Mouse (Mus musculus) stomach, postnatal 0 days (tissue): Measurements from ENCODE around the gene Tex13b. TPM values are rescaled to one million over a fixed set of nuclear protein-coding genes. Genes with fewer than 3 reads are reported as not detected.

ENCODE experiments used
- ATAC-seq: fragments of 200-750 bp; cut with Nextera tagmentation; 2 replicates; pipeline ENCODE4 v1.8.0; 2017; ENCODE audit not compliant: low FRiP score, low TSS enrichment
- DNase-seq: peaks from one replicate; pipeline ENCODE4 v3.0.0-alpha.2; 2016; ENCODE audit warnings: low spot score
- H3K27ac ChIP-seq: fragments of 300-500 bp; sonication (generic); replicated peaks from 2 replicates; pipeline ENCODE4 v1.5.1; 2014; ENCODE audit warnings: mild to moderate bottlenecking, control low read depth
- H3K27me3 ChIP-seq: fragments of 300-500 bp; sonication (generic); 2 replicates; pipeline ENCODE4 v1.6.1; 2014; ENCODE audit warnings: low read length; ENCODE audit not compliant: control insufficient read depth, insufficient read depth
- H3K36me3 ChIP-seq: fragments of 300-500 bp; sonication (generic); 2 replicates; pipeline ENCODE4 v1.6.1; 2014; ENCODE audit warnings: low read length, mixed read lengths; ENCODE audit not compliant: control insufficient read depth, insufficient read depth
- H3K4me1 ChIP-seq: fragments of 300-500 bp; sonication (generic); replicated peaks from 2 replicates; pipeline ENCODE4 v1.6.1; 2014; ENCODE audit warnings: antibody characterized with exemption; ENCODE audit not compliant: control insufficient read depth, insufficient read depth
- H3K4me2 ChIP-seq: fragments of 300-500 bp; sonication (generic); replicated peaks from 2 replicates; pipeline ENCODE4 v1.6.1; 2014; ENCODE audit warnings: low read depth, mild to moderate bottlenecking, control low read depth, moderate library complexity
- H3K4me3 ChIP-seq: fragments of 300-500 bp; sonication (generic); 2 replicates; pipeline ENCODE4 v1.5.1; 2014; ENCODE audit warnings: low read depth, low read length, control low read depth
- H3K9ac ChIP-seq: fragments of 300-500 bp; sonication (generic); 2 replicates; pipeline ENCODE4 v1.6.1; 2014; ENCODE audit warnings: mild to moderate bottlenecking, low read length, control low read depth, mixed read lengths
- H3K9me3 ChIP-seq: fragments of 300-500 bp; sonication (generic); 2 replicates; pipeline ENCODE4 v1.6.1; 2016; ENCODE audit warnings: low read length; ENCODE audit not compliant: control insufficient read depth
- CTCF ChIP-seq: IDR thresholded peaks from 2 replicates; pipeline ENCODE4 v1.5.1; 2016; ENCODE audit warnings: antibody characterized with exemption, low read depth, mild to moderate bottlenecking, moderate library complexity
- EP300 ChIP-seq: optimal IDR thresholded peaks from 2 replicates; pipeline ENCODE3; 2016; ENCODE audit warnings: antibody characterized with exemption
- WGBS: fragments of 180-500 bp; shearing (Covaris S2); extraction: QIAGEN DNeasy Blood & Tissue Kit; methylation state at CpG from one replicate; pipeline ENCODE4 v1.1.7; 2014; 5-methylcytosine and 5-hydroxymethylcytosine counted together
- polyA plus RNA-seq: library from polyadenylated mRNA; unstranded; fragments of >200 nt; fragmentation: Nextera tagmentation; extraction: Ambion mirVana; gene quantifications from 2 replicates; pipeline ENCODE4 v1.2.1, GENCODE M21; 2015

Gene Tex13b
- polyA plus RNA-seq, 1 experiment from 2014 or later, result not detected

- Histone ChIP-seq H3K9me3 (no peaks in the 10 kb centered on the region), H3K4me2 (no peak overlapping the region), H3K4me1 (no peaks in the 10 kb centered on the region), H3K27ac (no peak overlapping the region), H3K4me3 (no peak overlapping the region), H3K9ac (no peak overlapping the region), H3K27me3 (no peaks in the 10 kb centered on the region), H3K36me3 (no peaks in the 10 kb centered on the region)
- TF ChIP-seq EP300 (no peak), CTCF (no peak)
- ATAC-seq (no peak), DNase-seq (no peak)
- WGBS, result 67% methylated on average over 4 of the region's 4 CpGs
These were observed 26.7 kb upstream of the Tex13b start for GRCm38 (mm10) chrX:140839887-140840286.

DNA sequence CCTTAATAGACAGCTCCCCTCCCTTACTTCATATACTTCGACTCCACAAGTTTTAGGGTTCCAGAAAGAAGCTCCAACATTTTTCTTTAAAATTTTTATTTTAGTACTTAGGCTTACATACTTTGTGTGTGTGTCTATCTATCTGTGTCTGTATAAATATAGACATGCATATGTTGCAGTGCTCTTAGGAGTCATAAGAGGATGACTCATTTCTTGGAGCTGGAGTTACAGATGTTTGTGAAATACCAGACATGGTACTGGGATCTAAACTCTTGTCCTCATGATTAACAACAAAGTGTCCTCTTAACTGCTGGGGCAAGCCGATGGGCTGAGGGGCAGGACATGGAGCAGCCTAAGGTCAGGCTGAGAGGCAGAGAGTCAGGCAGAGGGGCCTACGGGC lies 24.8 kb upstream of the Tex13b start:
- Histone ChIP-seq H3K4me2 (no peak overlapping the region), H3K27ac (no peak overlapping the region), H3K9me3 (no peaks in the 10 kb centered on the region), H3K36me3 (no peaks in the 10 kb centered on the region), H3K27me3 (no peaks in the 10 kb centered on the region), H3K9ac (no peak overlapping the region), H3K4me1 (no peaks in the 10 kb centered on the region), H3K4me3 (no peak overlapping the region)
- DNase-seq (no peak), ATAC-seq (no peak)
- WGBS, result 85% methylated on average over 3 of the region's 3 CpGs
- TF ChIP-seq EP300 (no peak), CTCF (no peak)

GRCm38 (mm10) chrX:140831706-140832105 lies 18.5 kb upstream of the Tex13b start:
- H3K4me1 ChIP-seq, result no peaks in the 10 kb centered on the region

DNA sequence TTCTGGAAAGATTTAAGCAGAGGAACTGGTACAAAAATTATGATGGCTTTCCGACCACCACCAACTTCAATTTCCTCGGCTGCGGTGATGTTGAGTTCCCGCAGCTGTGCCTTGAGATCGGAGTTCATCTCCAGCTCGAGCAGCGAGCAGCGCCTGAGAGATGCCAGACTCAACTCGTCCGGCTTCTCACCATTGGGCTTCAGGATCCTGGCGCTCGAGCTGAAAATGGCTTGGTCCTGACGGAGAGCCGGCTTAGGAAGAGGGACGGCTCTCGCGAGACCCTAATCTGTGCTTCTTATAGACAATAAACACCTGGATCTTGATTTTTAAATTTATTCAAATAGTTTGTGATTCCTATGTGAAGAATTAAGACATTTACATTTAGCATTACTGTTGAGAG lies 9.1 kb upstream of the Tex13b start:
- ATAC-seq (no peak), DNase-seq (no peak)
- no peaks in the 10 kb centered on the region for H3K4me1 ChIP-seq
- H3K9ac ChIP-seq, result no peak overlapping the region
- WGBS, result 68% methylated on average over 17 of the region's 17 CpGs
- H3K27me3 ChIP-seq, result no peaks in the 10 kb centered on the region
- no peak for TF ChIP-seq CTCF
- TF ChIP-seq EP300, result no peak
- no peak overlapping the region for H3K4me2 ChIP-seq
- H3K4me3 ChIP-seq, result no peak overlapping the region
- no peaks in the 10 kb centered on the region for H3K36me3 ChIP-seq
- no peak overlapping the region for H3K27ac ChIP-seq
- H3K9me3 ChIP-seq, result no peaks in the 10 kb centered on the region

More at GRCm38 (mm10) chrX:140831706-140832105, 18.5 kb upstream of the Tex13b start:
- no peak for DNase-seq
- no peak overlapping the region for H3K9ac ChIP-seq
- H3K4me2 ChIP-seq, result no peak overlapping the region
- H3K27me3 ChIP-seq, result no peaks in the 10 kb centered on the region
- no peak for ATAC-seq
- TF ChIP-seq CTCF (no peak), EP300 (no peak)
- H3K9me3 ChIP-seq, result no peaks in the 10 kb centered on the region
- no peaks in the 10 kb centered on the region for H3K36me3 ChIP-seq
- H3K4me3 ChIP-seq, result no peak overlapping the region
- H3K27ac ChIP-seq, result no peak overlapping the region
- 64% methylated on average over 4 of the region's 4 CpGs for WGBS

GRCm38 (mm10) chrX:140805340-140805739 lies 7.9 kb downstream of the Tex13b start:
- 75% methylated on average over 2 of the region's 2 CpGs for WGBS
- TF ChIP-seq CTCF (no peak), EP300 (no peak)
- no peak overlapping the region for H3K9ac ChIP-seq
- H3K4me3 ChIP-seq, result no peak overlapping the region
- no peak overlapping the region for H3K4me2 ChIP-seq
- H3K4me1 ChIP-seq, result no peaks in the 10 kb centered on the region
- no peaks in the 10 kb centered on the region for H3K9me3 ChIP-seq
- ATAC-seq (peak; percentile 95), DNase-seq (peak; percentile 64)
- H3K36me3 ChIP-seq, result no peaks in the 10 kb centered on the region
- H3K27me3 ChIP-seq, result no peaks in the 10 kb centered on the region
- no peak overlapping the region for H3K27ac ChIP-seq

- no peak overlapping the region for H3K4me2 ChIP-seq
- WGBS, result 28% methylated on average over 1 of the region's 1 CpGs
- no peaks in the 10 kb centered on the region for H3K4me1 ChIP-seq
- no peak overlapping the region for H3K4me3 ChIP-seq
- no peak overlapping the region for H3K27ac ChIP-seq
- no peak for ATAC-seq
- no peaks in the 10 kb centered on the region for H3K36me3 ChIP-seq
- no peaks in the 10 kb centered on the region for H3K27me3 ChIP-seq
- H3K9me3 ChIP-seq, result no peaks in the 10 kb centered on the region
- TF ChIP-seq EP300 (no peak), CTCF (no peak)
- H3K9ac ChIP-seq, result no peak overlapping the region
- no peak for DNase-seq
These were observed 43.4 kb downstream of the Tex13b start for GRCm38 (mm10) chrX:140769794-140770193.

Other genes starting within 250 kb of the Tex13b start
- 69.7 and 77.3 TPM in 2 replicates for gene Tsc22d3, start 212.8 kb downstream of the Tex13b start, polyA plus RNA-seq
- 4.5 and 5.0 TPM in 2 replicates for gene Mid2, start 148.8 kb downstream of the Tex13b start, polyA plus RNA-seq
- 119 and 131 TPM in 2 replicates for gene Vsig1, start 94.2 kb upstream of the Tex13b start, polyA plus RNA-seq
- 29.8 and 32.3 TPM in 2 replicates for gene Psmd10, start 143.3 kb upstream of the Tex13b start, polyA plus RNA-seq
- gene Atg4a, start 143.5 kb upstream of the Tex13b start, polyA plus RNA-seq, result 17.5 and 18.4 TPM in 2 replicates